Mouse (Mus musculus): ENCODE data around the gene Tuft1. TPM values are rescaled to one million over a fixed set of nuclear protein-coding genes. Genes with fewer than 3 reads are reported as not detected.

Tuft1 gene
- polyA plus RNA-seq, 2 experiments = 6.2 to 7.4 TPM

DNA sequence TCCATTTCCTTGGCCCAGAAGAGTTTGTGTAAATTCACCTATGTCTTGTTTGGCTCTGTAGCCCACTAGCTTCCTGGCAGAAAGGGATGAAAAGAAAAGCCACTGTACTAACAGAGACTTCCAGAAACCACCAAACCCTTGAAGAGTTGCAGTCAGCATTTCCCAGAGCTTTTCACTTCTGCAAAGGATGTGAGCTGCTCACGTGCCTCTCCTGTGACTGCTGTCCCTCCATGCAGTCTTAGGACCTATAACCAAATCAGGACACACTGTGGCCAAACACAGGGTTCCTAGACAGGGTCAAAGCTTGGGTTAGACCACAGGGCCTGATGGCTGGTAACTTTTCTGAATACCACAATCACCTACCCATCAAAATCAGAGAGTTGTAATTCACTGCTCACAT is 46.4 kb downstream of the Tuft1 start:
- no peak overlapping the region for H3K9ac ChIP-seq (replicated peaks)
- H3K36me3 ChIP-seq (replicated peaks; ENCODE audit: control insufficient read depth, insufficient read depth, low read depth) = no peaks in the 10 kb centered on the region
- H3K4me1 ChIP-seq (replicated peaks; ENCODE audit: control insufficient read depth in 2 of 2, insufficient read depth in 2 of 2, low read length in 1 of 2) = no peaks in the 10 kb centered on the region; a peak in 1 of 4 replicates
- ATAC-seq (ENCODE audit: insufficient read depth) (no peak), DNase-seq (ENCODE audit: low read depth in 3 of 3, low spot score in 3 of 3) (no peak)
- H3K4me2 ChIP-seq (ENCODE audit: low read depth) = no peak overlapping the region
- H3K9me3 ChIP-seq (ENCODE audit: control insufficient read depth, low read length) = no peaks in the 10 kb centered on the region
- WGBS (ENCODE audit: insufficient replicate concordance) = 63% methylated on average over 1 of the region's 1 CpGs
- no peak for TF ChIP-seq CTCF (IDR thresholded peaks at IDR 0.05; ENCODE audit: low read depth)
- TF ChIP-seq EP300 (IDR thresholded peaks at IDR 0.05; ENCODE audit: low read depth) = no peak
- no peaks in the 10 kb centered on the region for H3K27me3 ChIP-seq (ENCODE audit: control insufficient read depth, insufficient read depth, low read length)
- H3K4me3 ChIP-seq (ENCODE audit: insufficient read depth in 1 of 2, low read depth in 2 of 2, low read length in 2 of 2) = no peak overlapping the region
- H3K27ac ChIP-seq = no peak overlapping the region

GRCm38 (mm10) chr3:94611834-94612233 is 46.8 kb downstream of the Tuft1 start:
- H3K4me3 ChIP-seq (ENCODE audit: insufficient read depth in 1 of 2, low read depth in 2 of 2, low read length in 2 of 2) = no peak overlapping the region
- TF ChIP-seq EP300 (IDR thresholded peaks at IDR 0.05; ENCODE audit: low read depth) = no peak
- no peaks in the 10 kb centered on the region; a peak in 1 of 4 replicates for H3K4me1 ChIP-seq (replicated peaks; ENCODE audit: control insufficient read depth in 2 of 2, insufficient read depth in 2 of 2, low read length in 1 of 2)
- DNase-seq (ENCODE audit: low read depth in 3 of 3, low spot score in 3 of 3) (no peak), ATAC-seq (ENCODE audit: insufficient read depth) (no peak)
- no peak overlapping the region for H3K27ac ChIP-seq
- H3K36me3 ChIP-seq (replicated peaks; ENCODE audit: control insufficient read depth, insufficient read depth, low read depth) = no peaks in the 10 kb centered on the region
- H3K27me3 ChIP-seq (ENCODE audit: control insufficient read depth, insufficient read depth, low read length) = no peaks in the 10 kb centered on the region
- H3K4me2 ChIP-seq (ENCODE audit: low read depth) = no peak overlapping the region
- 63% methylated on average over 5 of the region's 5 CpGs for WGBS (ENCODE audit: insufficient replicate concordance)
- H3K9me3 ChIP-seq (ENCODE audit: control insufficient read depth, low read length) = no peaks in the 10 kb centered on the region
- no peak overlapping the region for H3K9ac ChIP-seq (replicated peaks)

- no peak overlapping the region for H3K4me2 ChIP-seq (ENCODE audit: low read depth)
- DNase-seq (ENCODE audit: low read depth in 3 of 3, low spot score in 3 of 3) (no peak), ATAC-seq (ENCODE audit: insufficient read depth) (no peak)
- no peaks in the 10 kb centered on the region; a peak in 1 of 4 replicates for H3K4me1 ChIP-seq (replicated peaks; ENCODE audit: control insufficient read depth in 2 of 2, insufficient read depth in 2 of 2, low read length in 1 of 2)
- WGBS (ENCODE audit: insufficient replicate concordance) = 51% methylated on average over 4 of the region's 4 CpGs
- no peaks in the 10 kb centered on the region for H3K36me3 ChIP-seq (replicated peaks; ENCODE audit: control insufficient read depth, insufficient read depth, low read depth)
- H3K9ac ChIP-seq (replicated peaks) = no peak overlapping the region
- H3K27ac ChIP-seq = no peak overlapping the region
- H3K9me3 ChIP-seq (ENCODE audit: control insufficient read depth, low read length) = no peaks in the 10 kb centered on the region
- TF ChIP-seq CTCF (IDR thresholded peaks at IDR 0.05; ENCODE audit: low read depth) (no peak), EP300 (IDR thresholded peaks at IDR 0.05; ENCODE audit: low read depth) (no peak)
- H3K4me3 ChIP-seq (ENCODE audit: insufficient read depth in 1 of 2, low read depth in 2 of 2, low read length in 2 of 2) = no peak overlapping the region
- H3K27me3 ChIP-seq (ENCODE audit: control insufficient read depth, insufficient read depth, low read length) = no peaks in the 10 kb centered on the region
Observed at GRCm38 (mm10) chr3:94611343-94611742, 47.3 kb downstream of the Tuft1 start.

DNA sequence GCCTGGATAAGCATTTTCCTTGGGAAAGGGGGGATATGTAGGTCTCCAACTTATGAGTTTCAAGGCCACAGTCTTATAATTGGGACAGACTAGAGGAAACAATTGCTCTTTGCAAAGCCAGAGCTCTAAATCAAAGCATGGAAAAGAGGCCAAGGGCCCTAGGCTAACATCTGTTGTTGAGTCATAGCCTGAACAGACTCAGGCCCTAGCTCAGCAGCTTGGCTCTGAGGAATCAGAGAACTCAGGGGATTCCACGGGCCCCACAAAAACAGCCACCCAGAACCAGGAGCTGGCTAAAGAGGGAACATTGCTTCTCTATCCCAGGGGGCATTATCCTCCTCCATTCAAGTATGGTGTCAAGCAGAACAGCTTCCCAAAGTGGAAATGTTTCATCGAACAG is 48.1 kb downstream of the Tuft1 start:
- Histone ChIP-seq H3K36me3 (replicated peaks; ENCODE audit: control insufficient read depth, insufficient read depth, low read depth) (no peaks in the 10 kb centered on the region), H3K9ac (replicated peaks) (no peak overlapping the region), H3K4me1 (replicated peaks; ENCODE audit: control insufficient read depth in 2 of 2, insufficient read depth in 2 of 2, low read length in 1 of 2) (no peaks in the 10 kb centered on the region; a peak in 1 of 4 replicates), H3K4me2 (ENCODE audit: low read depth) (no peak overlapping the region), H3K27ac (no peak overlapping the region), H3K9me3 (ENCODE audit: control insufficient read depth, low read length) (no peaks in the 10 kb centered on the region), H3K4me3 (ENCODE audit: insufficient read depth in 1 of 2, low read depth in 2 of 2, low read length in 2 of 2) (no peak overlapping the region), H3K27me3 (ENCODE audit: control insufficient read depth, insufficient read depth, low read length) (no peaks in the 10 kb centered on the region)
- DNase-seq (ENCODE audit: low read depth in 3 of 3, low spot score in 3 of 3) (no peak), ATAC-seq (ENCODE audit: insufficient read depth) (no peak)
- TF ChIP-seq CTCF (IDR thresholded peaks at IDR 0.05; ENCODE audit: low read depth) (no peak), EP300 (IDR thresholded peaks at IDR 0.05; ENCODE audit: low read depth) (no peak)
- WGBS (ENCODE audit: insufficient replicate concordance) = 71% methylated on average over 2 of the region's 2 CpGs

DNA sequence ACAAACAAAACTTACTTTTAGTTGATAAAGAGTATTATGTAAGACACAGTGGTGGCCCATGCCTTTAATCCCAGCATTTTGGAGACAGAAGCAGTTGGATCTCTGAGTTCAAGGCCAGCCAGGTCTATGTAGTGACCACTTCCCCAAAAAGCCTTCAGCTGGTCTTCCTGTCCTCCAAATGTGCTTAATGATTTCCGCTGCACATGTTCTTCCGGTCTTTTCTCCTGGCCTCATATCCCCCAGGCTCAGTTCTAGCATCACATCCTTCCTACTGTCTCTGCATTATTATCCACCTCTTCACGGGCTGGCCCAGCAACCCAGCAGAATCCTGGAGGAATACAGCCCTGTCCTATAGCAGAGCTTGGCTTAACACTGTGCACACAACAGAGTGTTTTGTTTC is 49.1 kb downstream of the Tuft1 start:
- H3K4me1 ChIP-seq (replicated peaks; ENCODE audit: control insufficient read depth in 2 of 2, insufficient read depth in 2 of 2, low read length in 1 of 2) = no peaks in the 10 kb centered on the region; a peak in 1 of 4 replicates
- H3K27ac ChIP-seq = no peak overlapping the region
- H3K4me2 ChIP-seq (ENCODE audit: low read depth) = no peak overlapping the region
- no peak overlapping the region for H3K4me3 ChIP-seq (ENCODE audit: insufficient read depth in 1 of 2, low read depth in 2 of 2, low read length in 2 of 2)
- no peak overlapping the region for H3K9ac ChIP-seq (replicated peaks)
- no peaks in the 10 kb centered on the region for H3K27me3 ChIP-seq (ENCODE audit: control insufficient read depth, insufficient read depth, low read length)
- TF ChIP-seq EP300 (IDR thresholded peaks at IDR 0.05; ENCODE audit: low read depth) (no peak), CTCF (IDR thresholded peaks at IDR 0.05; ENCODE audit: low read depth) (no peak)
- no peaks in the 10 kb centered on the region for H3K36me3 ChIP-seq (replicated peaks; ENCODE audit: control insufficient read depth, insufficient read depth, low read depth)
- DNase-seq (ENCODE audit: low read depth in 3 of 3, low spot score in 3 of 3) (no peak), ATAC-seq (ENCODE audit: insufficient read depth) (no peak)
- H3K9me3 ChIP-seq (ENCODE audit: control insufficient read depth, low read length) = no peaks in the 10 kb centered on the region
- WGBS (ENCODE audit: insufficient replicate concordance) = 31% methylated on average over 3 of the region's 3 CpGs
